Mouse (Mus musculus) intestine, embryonic 15.5 days (tissue): ENCODE measurements around the gene Ccl27b. TPM values are rescaled to one million over a fixed set of nuclear protein-coding genes. Genes with fewer than 3 reads are reported as not detected.
"Not testable (repeated sequence)": the region's sequence is repeated elsewhere in the genome, so short reads cannot be mapped to it uniquely, and the experiment has no call there.

Experiments
- ATAC-seq: fragments of 200-750 bp; cut with Nextera tagmentation; 2 replicates; pipeline ENCODE4 v1.8.0; 2017; ENCODE audit warnings: moderate TSS enrichment, moderate library complexity
- H3K27ac ChIP-seq: fragments of 300-500 bp; sonication (generic); 2 replicates; pipeline ENCODE4 v1.5.1; 2015; ENCODE audit warnings: mild to moderate bottlenecking, inconsistent platforms
- H3K27me3 ChIP-seq: fragments of 300-500 bp; sonication (generic); replicated peaks from 2 replicates; pipeline ENCODE4 v1.6.1; 2015; ENCODE audit warnings: inconsistent platforms
- H3K36me3 ChIP-seq: fragments of 300-500 bp; sonication (generic); 2 replicates; pipeline ENCODE4 v1.6.1; 2015; ENCODE audit warnings: inconsistent platforms
- H3K4me1 ChIP-seq: fragments of 300-500 bp; sonication (generic); replicated peaks from 2 replicates; pipeline ENCODE4 v1.6.1; 2015; ENCODE audit warnings: inconsistent platforms
- H3K4me2 ChIP-seq: fragments of 300-500 bp; sonication (generic); replicated peaks from 2 replicates; pipeline ENCODE4 v1.6.1; 2015; ENCODE audit warnings: mild to moderate bottlenecking, inconsistent platforms
- H3K4me3 ChIP-seq: fragments of 300-500 bp; sonication (generic); replicated peaks from 2 replicates; pipeline ENCODE4 v1.5.1; 2015; ENCODE audit warnings: inconsistent platforms
- H3K9ac ChIP-seq: fragments of 300-500 bp; sonication (generic); 2 replicates; pipeline ENCODE4 v1.6.1; 2015; ENCODE audit warnings: inconsistent platforms
- H3K9me3 ChIP-seq: fragments of 300-500 bp; sonication (generic); 2 replicates; pipeline ENCODE4 v1.6.1; 2016; ENCODE audit warnings: inconsistent platforms
- WGBS: fragments of 180-500 bp; shearing (Covaris S2); methylation state at CpG from one replicate; pipeline ENCODE4 v1.1.7; 2015; 5-methylcytosine and 5-hydroxymethylcytosine counted together
- polyA plus RNA-seq: library from polyadenylated mRNA; unstranded; fragments of >200 nt; fragmentation: Nextera tagmentation; extraction: Ambion mirVana; gene quantifications from 2 replicates; pipeline ENCODE4 v1.2.1, GENCODE M21; 2015

Gene Ccl27b
- not detected in 2 replicates for polyA plus RNA-seq

DNA sequence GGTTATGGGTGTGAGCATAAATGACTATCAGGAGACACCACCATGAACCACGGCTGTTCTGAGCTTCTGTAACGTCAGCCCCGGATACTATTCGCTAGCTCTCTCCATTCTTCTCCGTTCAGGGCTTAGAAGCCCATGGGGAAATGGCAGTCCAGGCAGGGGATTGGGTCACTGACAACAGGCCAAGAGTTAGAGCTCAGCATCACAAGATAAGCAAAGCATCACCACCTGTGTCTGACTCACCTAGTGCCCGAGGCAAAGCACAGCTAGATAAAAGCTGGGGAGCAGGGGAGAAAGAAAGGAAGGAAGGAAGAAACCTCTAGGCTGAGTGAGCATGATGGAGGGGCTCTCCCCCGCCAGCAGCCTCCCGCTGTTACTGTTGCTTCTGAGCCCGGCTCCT is at the start of gene Ccl27b:
Gene Ccl27b, plus strand, starts transcription at position 301 of the 400 bp plus-strand sequence.
- H3K27ac ChIP-seq, H3K4me1 ChIP-seq, H3K9me3 ChIP-seq, ATAC-seq, H3K4me3 ChIP-seq, H3K9ac ChIP-seq, H3K4me2 ChIP-seq, H3K36me3 ChIP-seq, H3K27me3 ChIP-seq: not testable (repeated sequence)
- no CpG with 5 or more reads among the region's 9 CpGs for WGBS

DNA sequence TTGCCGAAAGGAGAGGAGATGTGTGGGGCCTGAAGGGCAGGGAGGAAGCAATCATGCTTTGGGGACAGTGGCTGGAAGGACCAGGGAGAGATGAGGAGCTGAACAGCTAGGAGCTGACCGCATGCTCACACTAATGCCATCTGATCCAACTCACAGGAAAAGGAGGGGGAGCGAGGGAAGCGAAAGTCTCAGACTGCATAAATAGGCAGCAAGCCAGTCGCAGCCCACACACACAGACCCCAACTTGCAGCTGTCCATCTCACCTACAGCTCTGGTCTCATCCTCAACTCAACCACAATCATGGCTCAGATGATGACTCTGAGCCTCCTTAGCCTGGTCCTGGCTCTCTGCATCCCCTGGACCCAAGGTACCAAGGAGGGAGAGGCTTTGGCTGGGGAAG is 43.2 kb upstream of the Ccl27b start, which contains the start of gene Gm10591:
Gene Gm10591, plus strand, starts transcription at position 301 of the 400 bp plus-strand sequence.
- ATAC-seq, H3K9ac ChIP-seq, H3K36me3 ChIP-seq, H3K4me2 ChIP-seq, H3K27ac ChIP-seq, H3K27me3 ChIP-seq, H3K9me3 ChIP-seq, H3K4me3 ChIP-seq, H3K4me1 ChIP-seq: not testable (repeated sequence)
- no CpG with 5 or more reads among the region's 5 CpGs for WGBS

DNA sequence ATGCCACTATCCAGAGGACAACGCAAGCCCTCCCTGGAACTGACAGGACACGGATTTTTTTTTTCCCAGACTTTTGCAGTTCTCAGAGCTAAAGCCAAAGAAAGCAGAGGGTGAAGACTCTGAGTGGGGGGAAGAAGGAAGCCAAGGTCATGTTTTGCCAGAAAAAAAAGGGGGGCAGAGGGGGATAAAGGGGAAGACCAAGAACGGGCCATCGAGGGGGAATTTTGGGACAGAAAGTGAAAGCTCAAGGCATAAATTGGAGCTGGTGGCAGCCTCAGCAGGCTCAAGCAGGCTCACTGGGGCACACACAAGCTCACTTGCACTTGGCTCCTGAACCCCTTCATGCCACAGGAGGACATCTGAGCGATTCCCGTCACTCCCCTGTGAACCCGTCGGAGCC is 25.6 kb upstream of the Ccl27b start, which contains the start of gene Gm2564:
Gene Gm2564, plus strand, starts transcription at position 301 of the 400 bp plus-strand sequence.
- H3K27me3 ChIP-seq, H3K4me2 ChIP-seq, H3K4me3 ChIP-seq, H3K27ac ChIP-seq, H3K36me3 ChIP-seq, H3K4me1 ChIP-seq, ATAC-seq, H3K9ac ChIP-seq, H3K9me3 ChIP-seq: not testable (repeated sequence)
- no CpG with 5 or more reads among the region's 8 CpGs for WGBS

DNA sequence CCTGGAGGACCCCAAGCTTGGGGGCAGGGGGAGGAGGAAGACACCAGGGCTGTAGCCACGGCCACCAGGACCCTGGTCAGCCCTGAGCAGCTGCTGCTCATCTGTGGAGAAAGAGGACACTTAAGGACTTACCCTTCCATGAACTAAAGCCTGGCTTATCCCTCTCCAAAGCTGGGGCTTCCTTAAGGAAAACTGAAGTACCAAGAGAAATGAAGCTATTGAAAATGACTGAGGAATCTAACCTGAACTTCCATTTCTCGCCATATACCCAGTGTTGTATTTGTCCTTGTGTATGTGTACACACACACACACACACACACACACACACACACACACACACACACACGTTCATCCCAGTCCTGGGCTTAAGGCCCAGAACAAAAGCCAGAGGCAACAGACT is 6.7 kb downstream of the Ccl27b start, which contains the start of gene Il11ra2:
Gene Il11ra2, minus strand, starts transcription at position 101 of the 400 bp plus-strand sequence.
- ATAC-seq, H3K9me3 ChIP-seq, H3K9ac ChIP-seq, H3K36me3 ChIP-seq, H3K4me2 ChIP-seq, H3K27ac ChIP-seq, H3K27me3 ChIP-seq, H3K4me1 ChIP-seq, H3K4me3 ChIP-seq: not testable (repeated sequence)
- no CpG with 5 or more reads among the region's 3 CpGs for WGBS

- H3K27me3 ChIP-seq, H3K4me3 ChIP-seq, ATAC-seq, H3K4me1 ChIP-seq, H3K9me3 ChIP-seq, H3K9ac ChIP-seq, H3K27ac ChIP-seq, H3K4me2 ChIP-seq, H3K36me3 ChIP-seq: not testable (repeated sequence)
- WGBS: no CpG with 5 or more reads among the region's 4 CpGs
These were observed 20.4 kb downstream of the Ccl27b start for GRCm38 (mm10) chr4:42675415-42675814.

DNA sequence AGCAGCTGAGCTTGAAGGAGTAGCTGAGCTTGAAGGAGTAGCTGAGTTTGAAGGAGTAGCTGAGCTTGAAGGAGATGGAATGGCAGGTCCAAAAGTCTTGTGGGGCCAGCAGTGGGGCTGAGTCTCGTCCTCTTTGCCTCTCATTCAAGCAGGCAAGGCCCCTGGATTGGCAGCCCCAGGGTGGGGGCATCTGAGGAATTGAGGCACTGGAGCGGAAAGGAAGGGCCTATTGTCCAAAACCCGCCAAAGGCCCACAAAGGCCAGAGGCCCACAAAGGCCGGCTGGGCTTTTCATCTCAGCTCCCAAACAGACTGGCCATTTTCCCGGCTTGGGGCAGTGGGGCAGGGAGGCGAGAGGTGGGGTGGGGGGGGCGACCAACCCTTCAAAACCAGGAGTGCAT is 24.3 kb downstream of the Ccl27b start:
- H3K4me2 ChIP-seq, H3K9ac ChIP-seq, H3K9me3 ChIP-seq, H3K27me3 ChIP-seq, H3K4me3 ChIP-seq, H3K36me3 ChIP-seq, H3K4me1 ChIP-seq, H3K27ac ChIP-seq, ATAC-seq: not testable (repeated sequence)
- WGBS: no CpG with 5 or more reads among the region's 7 CpGs

GRCm38 (mm10) chr4:42680374-42681356 is 25.6 kb downstream of the Ccl27b start:
- not testable (repeated sequence) for H3K4me1 ChIP-seq, H3K4me3 ChIP-seq, ATAC-seq, H3K9ac ChIP-seq, H3K27ac ChIP-seq, H3K9me3 ChIP-seq, H3K4me2 ChIP-seq, H3K36me3 ChIP-seq, H3K27me3 ChIP-seq
- WGBS: no CpG with 5 or more reads among the region's 32 CpGs

DNA sequence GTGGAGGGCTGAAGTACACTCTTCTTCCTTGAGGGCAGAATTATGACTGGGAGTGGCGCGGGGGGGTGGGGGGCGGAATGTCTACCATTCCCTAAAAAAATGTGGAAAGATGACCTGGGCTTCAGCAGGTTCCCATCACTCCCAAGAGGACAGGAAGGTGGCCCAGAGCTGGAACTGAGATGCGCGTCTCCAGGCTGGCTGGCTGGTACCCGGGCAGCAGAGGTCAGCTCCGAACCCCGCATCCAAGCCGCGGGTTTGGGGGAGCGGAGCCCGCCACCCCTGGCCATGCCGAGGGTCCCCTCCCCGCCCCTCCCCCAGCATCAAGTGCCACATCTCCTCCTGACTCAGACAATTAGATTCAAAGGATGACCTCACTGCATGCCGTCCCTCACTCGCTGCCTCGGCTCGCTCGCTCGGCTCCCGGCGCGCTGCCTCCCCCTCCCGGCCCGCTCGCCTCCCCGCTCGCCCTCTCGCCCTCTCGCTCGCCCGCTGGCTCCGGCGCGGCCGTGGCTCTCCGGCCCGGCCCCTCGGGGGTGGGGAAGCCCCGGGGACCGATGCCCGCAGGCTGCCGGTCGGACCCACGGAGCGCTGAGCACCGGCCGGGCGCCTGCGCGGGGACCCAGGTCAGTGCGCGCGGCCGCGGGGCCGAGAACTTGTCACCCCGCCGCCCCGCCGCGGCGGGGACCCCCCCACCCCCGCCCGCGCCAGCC is 26.6 kb downstream of the Ccl27b start:
- H3K4me3 ChIP-seq, ATAC-seq, H3K36me3 ChIP-seq, H3K4me1 ChIP-seq, H3K9ac ChIP-seq, H3K27me3 ChIP-seq, H3K27ac ChIP-seq, H3K9me3 ChIP-seq, H3K4me2 ChIP-seq: not testable (repeated sequence)
- WGBS: no CpG with 5 or more reads among the region's 66 CpGs

GRCm38 (mm10) chr4:42682183-42682524 is 27.1 kb downstream of the Ccl27b start:
- H3K27ac ChIP-seq, H3K36me3 ChIP-seq, H3K9ac ChIP-seq, H3K4me2 ChIP-seq, H3K4me1 ChIP-seq, H3K4me3 ChIP-seq, H3K27me3 ChIP-seq, H3K9me3 ChIP-seq: not testable (repeated sequence)
- ATAC-seq: 0 out of 2 replicates have a peak, but pooled peaks have one; percentile 51
- WGBS: no CpG with 5 or more reads among the region's 18 CpGs

Other genes starting within 250 kb of the Ccl27b start
- gene Gm21586, start 215.9 kb upstream of the Ccl27b start, polyA plus RNA-seq: not detected in 2 replicates
- gene Gm2163, start 188.5 kb upstream of the Ccl27b start, polyA plus RNA-seq: not detected in 2 replicates
- not detected in 2 replicates for gene Fam205a2, start 127.1 kb upstream of the Ccl27b start, polyA plus RNA-seq
- not detected in 2 replicates for gene Gm10591, start 43.1 kb upstream of the Ccl27b start, polyA plus RNA-seq
- gene Gm2564, start 25.5 kb upstream of the Ccl27b start, polyA plus RNA-seq: 0.58 TPM in 1 of 2 replicates, not detected in the other
- gene Il11ra2, start 6.6 kb downstream of the Ccl27b start, polyA plus RNA-seq: not detected in 2 replicates
- gene 4930578G10Rik, start 80.3 kb downstream of the Ccl27b start, polyA plus RNA-seq: 0.30 TPM in 1 of 2 replicates, not detected in the other
- not detected in 2 replicates for gene Ccl19, start 101.3 kb downstream of the Ccl27b start, polyA plus RNA-seq
- 85.7 and 88.1 TPM in 2 replicates for gene Ccl21a, start 118.7 kb downstream of the Ccl27b start, polyA plus RNA-seq
- not detected in 2 replicates for gene Fam205a1, start 198.6 kb downstream of the Ccl27b start, polyA plus RNA-seq
- gene Gm12394, start 201.5 kb downstream of the Ccl27b start, polyA plus RNA-seq: 0.09 and 0.10 TPM in 2 replicates
- gene Fam205c, start 219.0 kb downstream of the Ccl27b start, polyA plus RNA-seq: 0.30 and 0.60 TPM in 2 replicates